Mouse (Mus musculus) limb, embryonic 11.5 days (tissue): ENCODE measurements around the gene Shroom2. TPM values are rescaled to one million over a fixed set of nuclear protein-coding genes. Genes with fewer than 3 reads are reported as not detected.

Source experiments
- ATAC-seq: fragments of 200-750 bp; cut with Nextera tagmentation; 2 replicates; pipeline ENCODE4 v1.8.0; 2017; ENCODE audit warnings: low read depth; ENCODE audit not compliant: insufficient number of reproducible peaks, low FRiP score, low TSS enrichment
- DNase-seq: peaks from one replicate; pipeline ENCODE4 v3.0.0-alpha.2; 2015; ENCODE audit warnings: low spot score
- H3K27ac ChIP-seq: fragments of 300-500 bp; sonication (generic); replicated peaks from 2 replicates; pipeline ENCODE4 v1.5.1; 2014; ENCODE audit warnings: low read depth, mild to moderate bottlenecking, low read length
- H3K27me3 ChIP-seq: fragments of 300-500 bp; sonication (generic); 2 replicates; pipeline ENCODE4 v1.6.1; 2014; ENCODE audit warnings: mild to moderate bottlenecking, low read length, mixed read lengths; ENCODE audit not compliant: control insufficient read depth, insufficient read depth
- H3K36me3 ChIP-seq: fragments of 300-500 bp; sonication (generic); 2 replicates; pipeline ENCODE4 v1.6.1; 2014; ENCODE audit warnings: mild to moderate bottlenecking, low read length, moderate library complexity, mixed read lengths; ENCODE audit not compliant: control insufficient read depth, insufficient read depth
- H3K4me1 ChIP-seq: fragments of 300-500 bp; sonication (generic); 2 replicates; pipeline ENCODE4 v1.6.1; 2014; ENCODE audit warnings: low read length, mixed read lengths; ENCODE audit not compliant: control insufficient read depth, insufficient read depth
- H3K4me2 ChIP-seq: fragments of 300-500 bp; sonication (generic); 2 replicates; pipeline ENCODE4 v1.6.1; 2014; ENCODE audit warnings: low read depth, mild to moderate bottlenecking, moderate library complexity; ENCODE audit not compliant: severe bottlenecking
- H3K4me3 ChIP-seq: fragments of 300-500 bp; sonication (generic); 2 replicates; pipeline ENCODE4 v1.5.1; 2014; ENCODE audit warnings: low read depth, low read length
- H3K9ac ChIP-seq: fragments of 300-500 bp; sonication (generic); 2 replicates; pipeline ENCODE4 v1.6.1; 2014; ENCODE audit warnings: mild to moderate bottlenecking, low read length
- H3K9me3 ChIP-seq: fragments of 300-500 bp; sonication (generic); 2 replicates; pipeline ENCODE4 v1.6.1; 2016; ENCODE audit warnings: low read length; ENCODE audit not compliant: control insufficient read depth
- WGBS: fragments of 180-500 bp; shearing (Covaris S2); extraction: QIAGEN DNeasy Blood & Tissue Kit; methylation state at CpG from one replicate; pipeline ENCODE4 v1.1.7; 2014; 5-methylcytosine and 5-hydroxymethylcytosine counted together
- polyA plus RNA-seq: library from polyadenylated mRNA; unstranded; fragments of >200 nt; fragmentation: Nextera tagmentation; extraction: Ambion mirVana; gene quantifications from 2 replicates; pipeline ENCODE4 v1.2.1, GENCODE M21; 2014

The Shroom2 gene
- polyA plus RNA-seq, 1 experiment from 2014 or later, result 6.6 TPM

DNA sequence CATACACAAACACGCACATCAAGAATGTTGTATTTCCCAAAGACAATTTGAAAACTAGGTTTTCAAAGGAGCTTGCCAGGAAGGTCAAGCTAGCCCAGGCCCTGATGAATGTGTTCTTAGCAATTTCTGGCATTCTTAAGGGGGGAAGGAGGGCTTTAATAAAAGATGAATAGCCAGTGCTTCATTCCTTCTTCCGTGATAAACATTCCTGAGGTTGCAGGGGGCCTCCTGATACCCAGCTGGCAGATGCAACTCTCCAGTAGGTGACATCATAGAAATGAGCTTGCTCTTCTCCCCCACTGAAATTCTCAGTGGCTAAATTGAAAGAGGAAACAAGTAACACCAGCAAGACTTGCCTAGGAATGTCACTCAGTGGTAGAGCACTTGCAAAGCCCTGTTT lies 5.1 kb downstream of the Shroom2 start:
- Histone ChIP-seq H3K4me3 (no peak overlapping the region), H3K36me3 (no peaks in the 10 kb centered on the region), H3K4me2 (no peak overlapping the region), H3K4me1 (no peaks in the 10 kb centered on the region), H3K9ac (no peak overlapping the region), H3K27ac (no peak overlapping the region), H3K9me3 (no peaks in the 10 kb centered on the region), H3K27me3 (peaks cover 5% of the 10 kb centered on the region; the same call in 1 of the 2 replicates)
- ATAC-seq (no peak), DNase-seq (no peak)
- WGBS, result 61% methylated on average over 2 of the region's 2 CpGs

DNA sequence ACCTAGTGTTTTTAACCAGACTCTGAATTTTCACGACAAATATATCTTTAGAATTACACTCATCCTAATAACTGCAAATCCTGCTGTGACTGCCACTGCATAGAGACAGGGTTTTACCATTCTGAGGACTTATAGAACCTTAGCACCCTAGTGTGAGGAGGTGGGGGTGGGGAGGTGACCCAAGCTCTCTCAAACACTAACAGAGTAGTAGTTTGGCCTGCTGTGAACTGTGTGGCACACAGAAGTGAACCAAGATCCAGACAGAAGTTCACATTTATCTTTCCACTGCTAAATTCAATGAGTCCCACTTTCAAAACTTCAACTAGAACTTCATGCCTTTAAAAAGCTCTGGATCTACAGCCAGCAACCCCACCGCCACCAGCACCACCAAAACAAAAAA lies 6.4 kb downstream of the Shroom2 start:
- DNase-seq, result no peak
- Histone ChIP-seq H3K27ac (no peak overlapping the region), H3K4me3 (no peak overlapping the region), H3K4me1 (no peaks in the 10 kb centered on the region), H3K27me3 (no peaks in the 10 kb centered on the region), H3K36me3 (no peaks in the 10 kb centered on the region), H3K9ac (no peak overlapping the region), H3K4me2 (no peak overlapping the region), H3K9me3 (no peaks in the 10 kb centered on the region)
- 70% methylated on average over 2 of the region's 2 CpGs for WGBS
- ATAC-seq, result no peak

DNA sequence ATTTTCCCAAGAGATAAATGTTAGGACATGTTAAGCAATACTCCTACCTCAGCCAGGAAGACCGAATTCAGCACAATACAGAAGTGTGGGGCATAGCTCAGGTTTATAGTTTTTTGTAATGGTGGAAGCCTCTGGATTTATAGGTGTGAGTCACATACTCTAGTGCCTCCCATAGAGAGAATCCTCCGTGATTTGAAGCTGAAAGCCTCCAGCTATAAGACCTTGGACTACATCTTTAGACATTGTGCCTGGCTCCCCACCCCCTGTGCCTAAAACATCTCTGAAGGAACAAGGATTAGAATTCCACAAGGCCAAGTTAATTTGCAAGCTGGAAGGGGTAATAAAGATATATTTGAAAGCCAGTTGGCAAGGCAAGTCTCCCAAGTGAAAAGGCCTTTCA lies 6.8 kb downstream of the Shroom2 start:
- Histone ChIP-seq H3K9me3 (no peaks in the 10 kb centered on the region), H3K4me2 (no peak overlapping the region), H3K4me3 (no peak overlapping the region), H3K27me3 (no peaks in the 10 kb centered on the region), H3K4me1 (no peaks in the 10 kb centered on the region), H3K36me3 (no peaks in the 10 kb centered on the region), H3K27ac (no peak overlapping the region), H3K9ac (no peak overlapping the region)
- 39% methylated on average over 2 of the region's 2 CpGs for WGBS
- ATAC-seq (no peak), DNase-seq (no peak)

DNA sequence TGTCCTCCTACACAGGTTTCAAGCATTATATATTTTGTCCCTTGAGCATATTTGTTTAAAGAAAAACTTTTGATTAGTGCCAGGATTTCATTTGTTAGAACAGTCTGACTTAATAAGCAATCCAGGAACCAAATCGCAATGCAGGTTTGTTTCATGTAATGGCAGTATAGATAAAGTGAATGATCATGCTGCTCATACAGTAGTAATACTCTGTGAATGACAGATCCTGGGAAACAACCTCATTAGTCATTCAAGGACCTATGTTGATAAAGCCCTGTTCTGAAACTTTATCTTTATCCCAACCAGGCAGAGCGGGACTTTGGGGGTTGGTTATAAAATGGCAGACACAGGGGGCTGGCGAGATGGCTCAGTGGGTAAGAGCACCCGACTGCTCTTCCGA lies 13.0 kb downstream of the Shroom2 start:
- H3K4me2 ChIP-seq, result no peak overlapping the region
- H3K9ac ChIP-seq, result no peak overlapping the region
- H3K9me3 ChIP-seq, result no peaks in the 10 kb centered on the region
- 86% methylated on average over 5 of the region's 5 CpGs for WGBS
- no peak overlapping the region for H3K27ac ChIP-seq
- no peaks in the 10 kb centered on the region for H3K36me3 ChIP-seq
- ATAC-seq (no peak), DNase-seq (no peak)
- no peaks in the 10 kb centered on the region for H3K4me1 ChIP-seq
- no peak overlapping the region for H3K4me3 ChIP-seq
- H3K27me3 ChIP-seq, result no peaks in the 10 kb centered on the region

DNA sequence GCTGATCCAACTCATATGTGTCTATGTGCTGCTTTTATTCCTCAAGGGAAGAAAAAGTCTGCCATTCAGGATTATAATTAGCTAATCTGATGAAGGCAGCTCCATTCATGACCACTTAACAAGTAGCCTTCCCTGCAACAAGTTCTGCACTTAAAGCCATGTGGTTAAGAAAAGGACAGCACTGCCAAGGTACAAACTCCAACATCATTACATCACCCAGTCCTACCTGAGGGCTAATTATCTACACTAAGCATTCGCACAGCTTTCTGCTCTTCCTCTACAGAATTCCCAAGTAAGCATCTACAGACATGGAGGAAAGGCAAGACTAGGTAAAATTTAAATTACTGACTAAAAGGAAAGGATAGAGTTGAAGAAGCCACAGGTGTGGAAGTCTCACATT lies 13.4 kb downstream of the Shroom2 start:
- 97% methylated on average over 1 of the region's 1 CpGs for WGBS
- no peaks in the 10 kb centered on the region for H3K27me3 ChIP-seq
- H3K36me3 ChIP-seq, result no peaks in the 10 kb centered on the region
- H3K27ac ChIP-seq, result no peak overlapping the region
- H3K4me3 ChIP-seq, result no peak overlapping the region
- H3K4me2 ChIP-seq, result no peak overlapping the region
- H3K4me1 ChIP-seq, result no peaks in the 10 kb centered on the region
- H3K9ac ChIP-seq, result no peak overlapping the region
- no peak for ATAC-seq
- no peak for DNase-seq
- H3K9me3 ChIP-seq, result no peaks in the 10 kb centered on the region

DNA sequence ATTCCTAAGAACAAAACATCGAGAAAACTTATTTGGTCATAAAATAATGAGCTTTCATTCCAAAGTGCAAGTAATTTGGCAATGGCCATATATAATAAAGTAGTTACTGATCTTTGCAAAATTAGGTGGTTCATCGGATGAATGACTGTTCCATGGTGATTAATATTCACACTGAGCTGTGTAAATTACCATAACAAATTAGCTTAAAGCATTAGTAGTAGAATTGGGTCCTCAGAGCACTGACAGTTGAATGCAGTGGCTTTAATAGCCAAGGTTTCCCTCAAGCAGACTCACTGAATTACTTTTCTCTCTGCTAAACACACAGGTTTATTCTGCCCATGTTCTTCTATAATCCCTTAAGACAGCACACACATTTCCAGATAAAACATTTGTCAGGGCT lies 23.3 kb downstream of the Shroom2 start:
- Histone ChIP-seq H3K9me3 (no peaks in the 10 kb centered on the region), H3K4me2 (no peak overlapping the region), H3K4me1 (no peaks in the 10 kb centered on the region), H3K27ac (no peak overlapping the region), H3K27me3 (0 out of 2 replicates have a peak, but pooled peaks cover 1% of the 10 kb centered on the region), H3K4me3 (no peak overlapping the region), H3K36me3 (no peaks in the 10 kb centered on the region), H3K9ac (no peak overlapping the region)
- DNase-seq, result no peak
- 85% methylated on average over 2 of the region's 2 CpGs for WGBS
- ATAC-seq, result no peak

DNA sequence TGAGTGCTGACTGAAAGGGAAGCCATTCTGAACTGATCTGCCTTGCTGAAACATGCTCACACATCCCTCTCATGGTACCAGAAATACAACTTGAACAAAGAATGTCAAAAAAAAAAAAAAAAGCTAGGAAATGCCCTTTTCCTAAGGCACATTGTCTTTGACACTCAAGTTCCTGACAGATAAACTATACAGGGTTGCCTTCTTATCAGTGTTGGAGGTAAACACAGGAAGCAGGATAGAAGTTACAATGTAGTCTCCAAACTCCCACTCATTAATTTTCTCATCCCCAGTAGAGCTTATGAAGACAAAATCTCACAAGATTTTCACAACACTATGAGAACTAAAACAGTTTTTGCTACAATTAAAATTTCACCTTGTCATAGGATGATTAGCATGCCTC lies 25.6 kb downstream of the Shroom2 start:
- H3K9me3 ChIP-seq, result no peaks in the 10 kb centered on the region
- H3K9ac ChIP-seq, result no peak overlapping the region
- H3K36me3 ChIP-seq, result no peaks in the 10 kb centered on the region
- no peak for DNase-seq
- no peak overlapping the region for H3K4me2 ChIP-seq
- H3K4me3 ChIP-seq, result no peak overlapping the region
- no peak overlapping the region for H3K27ac ChIP-seq
- H3K27me3 ChIP-seq, result peaks cover 3% of the 10 kb centered on the region; the same call in 1 of the 2 replicates
- ATAC-seq, result no peak
- no peaks in the 10 kb centered on the region for H3K4me1 ChIP-seq

DNA sequence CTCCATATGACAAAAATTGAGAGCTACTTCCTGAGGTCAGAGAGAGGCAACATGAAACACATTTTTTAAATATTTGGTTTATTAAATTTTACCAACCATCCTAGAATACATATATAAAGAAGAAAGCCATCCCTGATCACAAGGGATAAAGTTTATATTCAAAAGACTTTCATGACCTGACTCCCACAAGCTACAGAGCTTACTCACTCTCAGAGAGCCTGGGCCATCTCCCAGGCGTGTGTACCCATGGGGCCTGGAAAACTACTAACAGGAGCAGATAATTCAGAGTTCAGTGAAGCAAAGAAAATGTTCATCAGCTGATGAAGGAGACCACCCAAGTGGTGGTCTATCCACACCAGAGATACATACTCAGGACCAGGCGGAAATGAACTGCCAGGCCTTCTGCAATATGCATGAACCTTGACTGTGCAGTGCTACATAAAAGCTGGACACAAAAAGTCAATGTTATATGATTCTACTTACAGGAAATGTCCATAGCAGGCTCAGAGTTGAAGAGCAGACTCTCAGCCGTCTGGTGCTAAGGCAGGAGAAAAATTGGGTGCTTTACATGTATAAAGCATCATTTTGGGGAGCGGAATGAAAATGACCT lies 30.4 kb downstream of the Shroom2 start:
- no peaks in the 10 kb centered on the region for H3K36me3 ChIP-seq
- no peak overlapping the region for H3K4me3 ChIP-seq
- DNase-seq (no peak), ATAC-seq (no peak)
- H3K4me2 ChIP-seq, result no peak overlapping the region
- 86% methylated on average over 4 of the region's 4 CpGs for WGBS
- H3K9ac ChIP-seq, result no peak overlapping the region
- H3K27me3 ChIP-seq, result peaks cover 8% of the 10 kb centered on the region; the same call in 1 of the 2 replicates
- H3K9me3 ChIP-seq, result no peaks in the 10 kb centered on the region
- no peak overlapping the region for H3K27ac ChIP-seq
- H3K4me1 ChIP-seq, result no peaks in the 10 kb centered on the region

DNA sequence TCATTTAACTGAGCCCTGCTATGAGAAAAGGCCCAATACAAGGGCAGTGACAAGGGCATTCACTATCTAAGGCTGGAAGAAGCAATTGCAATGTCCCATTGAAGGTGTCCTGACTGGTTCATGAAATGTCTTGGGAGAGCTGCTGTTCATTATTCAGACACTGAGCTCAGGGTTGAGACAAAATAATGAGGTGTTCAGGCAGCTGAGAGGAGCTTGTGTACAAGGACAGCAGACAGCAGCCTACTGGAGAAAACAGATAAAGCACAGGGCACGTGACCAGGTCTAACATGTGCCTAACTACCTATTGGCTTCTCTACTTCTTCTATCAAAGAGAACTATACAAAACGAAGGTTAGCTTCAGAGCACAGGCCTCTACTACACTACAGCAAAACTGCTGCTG lies 31.1 kb downstream of the Shroom2 start:
- Histone ChIP-seq H3K9me3 (no peaks in the 10 kb centered on the region), H3K27me3 (peaks cover 8% of the 10 kb centered on the region; the same call in 1 of the 2 replicates)
- WGBS, result 73% methylated on average over 2 of the region's 2 CpGs

More for the DNA sequence above, 31.1 kb downstream of the Shroom2 start:
- Histone ChIP-seq H3K4me3 (no peak overlapping the region), H3K36me3 (no peaks in the 10 kb centered on the region), H3K4me2 (no peak overlapping the region), H3K4me1 (no peaks in the 10 kb centered on the region), H3K9ac (no peak overlapping the region), H3K27ac (no peak overlapping the region)
- DNase-seq (no peak), ATAC-seq (no peak)
